Mouse (Mus musculus): ENCODE measurements around the gene Tbc1d30.

The Tbc1d30 gene

DNA sequence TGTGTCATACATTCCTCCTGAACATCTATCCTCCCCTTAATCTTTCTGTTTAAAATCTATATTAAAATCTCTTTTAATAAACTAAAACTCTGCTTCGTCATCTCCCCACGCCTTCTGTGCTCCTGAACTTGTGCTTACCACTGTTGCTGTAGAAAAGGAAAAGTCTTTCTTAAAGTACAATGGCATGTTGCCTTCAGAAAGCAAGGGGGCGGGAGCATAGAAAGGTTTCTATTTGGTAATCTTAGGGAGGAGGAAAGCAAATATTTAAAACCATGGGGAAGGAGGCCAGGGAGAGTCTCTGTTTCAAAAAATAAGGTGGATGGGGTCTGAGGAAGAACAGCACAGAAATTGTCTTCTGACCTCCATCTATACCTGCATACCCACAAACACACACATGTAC, 38.0 kb downstream of the Tbc1d30 start:
- no peak for DNase-seq (ENCODE audit: low read depth)

DNA sequence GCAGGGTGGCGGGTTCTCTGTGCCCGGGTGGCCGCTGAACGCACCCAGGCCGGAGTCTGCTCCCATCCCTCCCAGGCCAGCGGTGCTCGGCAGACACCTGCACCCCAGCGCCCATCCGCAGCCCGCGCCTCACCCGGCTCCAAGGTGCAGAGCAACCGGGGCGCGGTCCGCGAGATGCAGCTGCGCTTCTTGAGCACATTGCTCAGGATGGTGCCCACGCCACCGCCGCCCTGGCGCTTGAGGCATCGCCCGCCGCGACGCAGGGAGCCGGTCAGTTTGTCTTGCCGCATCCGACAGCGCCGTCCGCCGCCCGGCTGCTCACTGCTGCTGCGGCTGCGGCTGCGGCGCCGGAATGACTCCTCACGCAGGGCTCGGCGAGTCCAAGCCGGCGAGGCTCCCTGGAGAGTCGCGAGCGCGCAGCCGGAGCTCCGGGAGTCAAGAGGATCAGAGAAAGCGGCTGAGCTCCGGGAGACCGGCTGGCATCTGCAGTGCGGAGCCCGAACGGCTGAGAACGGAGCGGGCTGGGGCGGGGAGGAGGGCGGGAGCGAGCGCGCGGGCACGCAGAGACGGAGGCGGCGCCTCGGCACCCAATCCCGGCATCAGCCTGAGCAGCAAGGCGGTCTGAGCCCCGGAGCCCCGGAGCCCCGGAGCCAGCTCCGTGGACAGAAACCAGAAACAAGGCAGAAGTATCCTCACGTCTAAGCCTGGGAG, 40.4 kb downstream of the Tbc1d30 start:
- DNase-seq (ENCODE audit: low read depth): no peak

DNA sequence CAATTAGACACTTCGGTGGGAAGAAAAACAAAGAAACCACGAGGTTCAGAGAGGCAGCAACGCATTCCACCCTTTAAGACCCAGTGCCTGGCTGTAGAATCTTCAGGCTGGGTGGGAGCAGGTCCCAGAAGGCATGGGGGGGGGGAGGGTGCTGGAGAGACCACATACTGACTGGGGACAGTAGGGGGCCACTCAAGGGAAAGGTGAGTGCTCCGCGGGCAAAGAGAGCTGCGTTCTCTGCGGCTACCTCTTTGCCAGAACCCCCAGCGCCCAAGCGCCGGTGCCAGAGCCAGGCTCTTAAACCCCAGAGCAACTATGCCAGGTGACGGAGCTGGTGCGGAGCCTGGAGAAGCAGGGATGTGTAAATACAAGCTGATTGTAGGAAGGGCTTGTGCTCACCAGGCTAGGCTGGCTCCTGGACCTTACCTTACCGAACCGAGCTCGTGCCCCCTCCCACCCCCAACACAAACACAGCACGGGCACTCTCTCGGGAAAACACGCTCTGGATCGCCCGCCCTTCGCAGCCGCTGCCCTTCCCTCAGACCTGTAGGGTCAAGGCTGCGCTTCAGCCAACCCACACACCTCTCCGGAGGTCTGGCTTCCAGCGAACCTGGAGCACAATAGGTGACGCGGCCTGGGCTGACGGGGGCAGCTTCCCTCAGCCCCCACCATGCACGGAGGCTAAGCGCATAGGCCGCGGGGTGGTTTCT, 41.1 kb downstream of the Tbc1d30 start:
- DNase-seq (ENCODE audit: low read depth): no peak

DNA sequence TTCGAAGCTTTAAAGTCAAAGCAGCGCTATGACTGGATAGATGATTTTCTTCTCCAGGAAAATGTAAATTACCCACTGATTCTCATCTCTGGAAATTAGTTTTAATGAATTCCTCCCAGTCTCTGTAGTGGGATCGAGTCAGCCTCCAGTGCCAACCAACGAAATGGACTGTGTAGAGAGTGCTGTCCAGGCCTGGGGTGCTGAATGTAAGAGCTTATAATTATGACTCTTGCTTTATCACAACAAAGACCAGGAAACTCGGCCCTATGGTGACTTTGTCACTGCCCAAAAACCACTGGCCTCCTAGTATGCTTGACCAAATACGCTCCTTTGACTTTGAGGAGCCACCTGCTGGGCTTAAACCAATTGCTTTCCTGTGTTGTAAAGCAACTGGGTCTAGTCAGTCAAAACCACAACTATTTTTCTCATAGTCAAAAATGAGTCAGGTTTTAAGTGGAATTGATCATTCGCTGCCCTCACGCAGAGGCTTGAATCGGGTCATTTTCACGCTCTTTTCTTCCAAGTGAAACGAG, 41.9 kb downstream of the Tbc1d30 start:
- DNase-seq (ENCODE audit: low read depth): peak; percentile 46

DNA sequence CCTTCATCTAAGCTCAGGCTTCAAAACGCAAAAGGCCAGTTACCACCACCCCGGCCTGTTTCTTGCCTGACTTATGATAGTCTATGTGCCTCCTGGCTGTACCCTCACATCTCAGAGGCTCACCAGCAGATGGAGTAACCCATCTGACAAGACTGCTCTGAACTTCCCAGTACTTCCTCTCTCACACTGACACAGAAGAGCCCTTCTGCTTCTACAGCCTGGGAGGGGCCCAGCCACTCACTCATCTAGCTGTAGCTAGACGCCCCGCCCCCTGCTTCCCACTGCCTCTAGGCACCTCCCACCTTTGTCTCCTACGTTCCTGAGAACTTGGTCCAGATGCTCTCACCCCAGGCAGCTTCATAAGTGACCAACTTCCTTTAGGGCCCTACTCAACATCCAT, 45.6 kb downstream of the Tbc1d30 start:
- peak; percentile 48 for DNase-seq (ENCODE audit: low read depth)

DNA sequence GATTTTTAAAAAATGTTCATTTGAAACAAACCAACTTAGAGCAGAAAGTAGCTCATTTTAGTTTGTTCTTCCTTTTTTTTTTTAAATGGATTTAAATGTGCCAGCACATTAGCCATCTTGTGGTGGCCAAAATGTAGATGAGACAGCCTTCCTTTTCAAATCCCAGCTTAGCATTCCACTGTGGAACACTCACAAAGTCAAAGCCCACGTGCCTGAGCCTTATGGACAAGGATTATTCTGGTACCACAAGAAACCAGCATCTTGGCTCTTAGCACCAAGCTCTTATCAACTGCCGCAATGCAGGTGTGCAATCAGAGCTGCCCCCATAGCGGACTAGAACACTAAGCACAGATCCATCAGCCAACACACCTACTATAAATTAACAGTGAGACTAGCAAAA, 47.5 kb downstream of the Tbc1d30 start:
- no peak for DNase-seq (ENCODE audit: low read depth)

DNA sequence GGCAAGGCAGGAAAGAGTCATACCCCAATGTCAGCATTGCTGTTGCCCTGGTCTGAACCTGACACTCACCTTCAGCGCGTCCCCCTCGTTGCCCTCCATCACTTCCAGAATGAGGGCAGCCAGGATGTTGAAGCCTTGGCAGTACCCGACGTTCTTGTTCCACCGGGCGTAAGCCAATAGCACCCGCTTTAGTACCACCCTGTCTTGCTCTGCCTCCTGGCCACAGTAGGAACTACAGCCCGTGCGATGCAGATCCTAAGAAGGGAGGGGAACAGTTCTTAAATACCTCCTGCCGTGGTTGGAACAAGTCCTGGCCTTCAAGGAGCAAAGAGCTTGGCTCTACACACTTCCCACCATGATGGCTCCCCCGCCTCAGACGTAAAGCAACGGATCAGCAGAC, 49.2 kb downstream of the Tbc1d30 start:
- no peak for DNase-seq (ENCODE audit: low read depth)

DNA sequence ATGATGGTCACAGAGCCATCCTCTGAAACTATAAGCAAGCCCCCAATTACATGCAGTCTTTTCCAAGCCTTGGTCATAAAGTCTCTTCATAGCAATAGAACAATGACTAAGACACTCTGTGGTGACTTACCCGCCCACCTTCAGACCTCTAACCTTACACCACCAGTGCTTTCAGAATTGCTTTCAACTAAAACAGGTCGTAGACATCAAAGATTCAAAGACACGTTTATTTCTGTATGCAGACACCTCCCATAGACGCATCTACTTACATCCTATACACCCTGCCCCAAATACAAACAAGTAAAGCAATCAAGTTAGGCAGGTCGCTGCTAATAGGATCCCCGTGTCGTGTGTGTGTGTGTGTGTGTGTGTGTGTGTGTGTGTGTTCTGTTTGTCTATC, 50.4 kb downstream of the Tbc1d30 start:
- DNase-seq (ENCODE audit: low read depth): no peak

DNA sequence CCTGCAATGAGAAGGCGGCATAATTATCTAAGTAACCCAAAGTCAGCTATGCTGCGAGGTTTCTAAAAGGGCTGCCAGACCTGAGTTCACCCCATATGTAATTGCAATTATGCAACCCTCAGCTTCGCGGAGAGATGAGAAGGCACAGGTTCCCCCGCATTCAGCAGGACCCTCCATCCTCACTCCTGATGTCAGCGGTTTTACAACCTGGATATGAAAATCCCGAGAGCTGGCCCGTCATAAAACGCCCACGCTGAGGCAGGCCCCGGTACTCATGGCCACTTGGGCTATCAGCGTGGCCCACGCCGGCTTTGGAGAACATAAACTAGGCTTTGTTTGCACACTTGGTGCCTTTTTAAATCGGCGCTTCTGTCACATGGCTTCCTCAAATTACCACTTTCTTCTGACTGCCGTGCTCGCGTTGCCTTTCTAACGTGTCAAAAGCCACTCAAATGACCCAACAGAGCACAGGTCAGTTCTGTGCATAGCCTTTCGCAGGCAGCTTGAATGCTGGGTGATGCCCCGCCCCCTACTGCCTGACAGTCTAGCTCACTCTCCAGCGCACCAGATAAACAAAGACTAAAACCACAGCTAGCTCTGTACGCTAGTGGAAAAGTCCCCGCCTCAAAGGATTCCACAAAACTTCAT, 53.9 kb downstream of the Tbc1d30 start:
- DNase-seq (ENCODE audit: low read depth): peak; percentile 71

DNA sequence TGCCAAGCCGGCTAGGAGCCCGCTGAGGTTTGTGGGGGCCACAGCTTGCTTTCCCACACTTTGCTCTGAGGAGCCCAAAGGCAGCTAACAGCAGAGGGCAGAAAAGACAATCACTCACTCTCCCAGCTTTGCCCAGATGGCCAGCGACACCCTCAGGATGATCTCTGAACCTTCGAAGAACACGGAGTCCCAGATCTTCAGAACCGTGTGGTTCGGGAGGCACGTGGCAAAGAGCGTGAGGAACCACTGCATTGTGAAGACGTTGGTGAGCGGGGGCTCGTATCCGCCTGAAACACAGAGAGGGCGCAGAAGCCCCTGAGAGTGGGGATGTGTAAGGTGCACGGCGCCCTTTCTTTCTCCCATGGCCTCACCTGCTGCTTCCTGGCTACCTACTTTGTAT, 56.6 kb downstream of the Tbc1d30 start:
- peak; percentile 44 for DNase-seq (ENCODE audit: low read depth)

DNA sequence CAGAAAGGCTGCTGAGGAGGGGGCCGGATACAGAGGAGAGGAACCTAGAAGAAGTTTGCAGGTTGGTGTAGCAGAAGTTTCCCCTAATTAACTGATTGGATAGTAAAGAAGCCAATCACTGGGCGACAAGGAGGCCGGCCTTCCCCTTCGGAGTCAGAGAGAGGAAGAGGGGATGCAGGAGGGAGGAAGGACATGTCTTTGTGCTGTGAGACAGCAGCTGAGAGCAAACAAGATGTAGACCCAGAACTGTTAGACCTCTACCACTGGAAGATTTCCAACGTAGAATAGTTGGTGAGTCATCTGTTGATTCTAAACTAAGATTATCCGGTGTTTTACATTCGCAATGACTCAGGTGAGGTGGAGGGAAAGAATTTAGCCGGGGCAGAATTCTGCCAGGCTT, 57.2 kb downstream of the Tbc1d30 start:
- DNase-seq (ENCODE audit: low read depth): peak; percentile 78

DNA sequence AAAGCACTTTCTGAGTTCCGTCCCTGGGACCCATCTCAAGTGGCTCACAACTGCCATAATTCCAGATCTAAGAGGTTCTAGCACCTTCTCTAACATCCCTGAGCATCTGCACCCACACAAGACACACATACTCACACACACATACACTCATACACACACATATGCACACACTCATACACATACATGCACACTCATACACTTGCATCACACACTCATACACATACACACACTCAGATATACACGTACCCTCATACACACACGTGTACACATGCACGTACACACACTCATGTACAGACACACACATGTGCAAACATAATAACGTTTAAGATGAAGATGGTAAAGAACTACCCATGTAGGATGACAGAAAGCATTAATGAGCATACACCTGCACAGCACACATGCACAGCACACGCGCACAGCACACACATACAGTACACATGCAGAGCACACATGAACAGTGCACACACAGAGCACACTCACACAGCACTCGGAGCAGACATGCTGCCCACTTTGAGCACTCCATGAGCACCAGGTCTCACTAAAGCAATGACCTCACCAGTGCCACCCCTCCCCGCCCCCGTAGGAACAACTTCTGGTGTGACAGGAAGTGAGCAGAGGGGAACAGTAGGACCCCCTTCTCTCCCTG, 59.7 kb downstream of the Tbc1d30 start:
- DNase-seq (ENCODE audit: low read depth): no peak

DNA sequence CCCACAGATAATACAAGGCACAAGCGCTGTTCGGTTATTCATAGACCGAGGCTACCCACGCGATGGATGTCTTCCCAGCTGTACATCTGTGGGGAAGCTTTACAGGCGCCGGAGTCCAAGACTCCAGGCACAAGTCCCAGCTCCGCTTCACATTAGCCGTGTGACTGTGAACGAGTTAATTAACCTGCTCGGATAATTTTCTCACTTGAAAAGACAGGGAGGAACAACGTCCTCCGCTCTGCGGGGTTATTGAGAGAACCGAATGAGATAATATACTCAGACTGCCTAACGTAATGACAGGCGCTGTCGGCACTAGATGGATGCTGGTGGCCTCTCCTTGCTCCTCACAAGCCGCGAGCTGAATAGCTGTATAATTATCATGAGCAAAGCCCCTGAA, 60.4 kb downstream of the Tbc1d30 start:
- no peak for DNase-seq (ENCODE audit: low read depth)

DNA sequence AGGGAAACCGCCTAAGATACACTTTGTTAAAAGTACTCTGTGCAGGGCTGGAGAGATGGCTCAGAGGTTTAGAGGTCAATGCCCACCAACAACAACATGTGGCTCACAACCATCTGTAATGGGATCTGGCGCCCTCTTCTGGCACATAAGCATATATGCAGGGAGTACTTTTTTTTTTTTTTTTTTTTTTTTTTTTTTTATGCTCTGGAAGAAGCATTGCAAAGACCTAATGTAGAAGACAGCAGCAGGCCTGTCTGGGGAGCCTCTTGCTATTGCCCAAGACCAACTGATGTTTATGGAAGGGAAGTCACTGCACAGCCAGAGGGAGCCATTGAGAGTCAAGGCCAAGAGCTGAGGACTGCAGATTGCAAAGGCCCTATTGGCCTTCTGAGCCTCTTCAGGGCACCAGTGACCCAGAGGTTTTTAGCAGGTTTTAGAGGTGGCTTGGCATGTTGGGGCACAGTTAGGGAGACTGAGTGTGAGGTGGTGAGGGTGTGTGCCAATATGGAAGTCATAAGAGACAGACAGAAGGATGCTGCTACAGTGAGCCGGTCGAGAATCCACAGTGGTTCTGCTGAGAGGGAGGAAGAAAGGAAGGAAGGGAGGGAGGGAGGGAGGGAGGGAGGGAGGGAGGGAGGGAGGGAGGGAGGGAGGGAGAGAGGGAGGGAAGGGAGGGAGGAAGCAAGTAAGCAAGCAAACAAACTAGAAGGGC, 61.0 kb downstream of the Tbc1d30 start:
- peak; percentile 95 for DNase-seq (ENCODE audit: low read depth)

DNA sequence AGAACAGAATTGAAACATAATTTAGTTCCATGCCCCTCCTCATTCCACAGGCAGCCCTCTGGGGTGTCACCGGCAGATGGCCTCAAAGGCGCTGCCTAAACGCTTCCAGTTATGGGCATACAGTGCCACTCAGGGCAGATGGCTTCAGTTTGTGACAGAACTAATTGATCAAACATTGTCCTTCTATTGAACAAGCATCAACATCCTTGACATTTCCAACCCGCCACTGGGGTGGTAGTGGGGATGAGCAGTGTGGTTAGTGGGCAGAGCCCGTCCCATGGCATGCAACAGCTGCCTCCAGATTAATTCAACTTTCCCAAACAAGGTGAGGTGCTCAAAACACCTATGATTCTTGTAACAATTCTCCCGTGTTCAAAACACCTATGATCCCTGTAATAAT, 68.2 kb downstream of the Tbc1d30 start:
- DNase-seq (ENCODE audit: low read depth): no peak

DNA sequence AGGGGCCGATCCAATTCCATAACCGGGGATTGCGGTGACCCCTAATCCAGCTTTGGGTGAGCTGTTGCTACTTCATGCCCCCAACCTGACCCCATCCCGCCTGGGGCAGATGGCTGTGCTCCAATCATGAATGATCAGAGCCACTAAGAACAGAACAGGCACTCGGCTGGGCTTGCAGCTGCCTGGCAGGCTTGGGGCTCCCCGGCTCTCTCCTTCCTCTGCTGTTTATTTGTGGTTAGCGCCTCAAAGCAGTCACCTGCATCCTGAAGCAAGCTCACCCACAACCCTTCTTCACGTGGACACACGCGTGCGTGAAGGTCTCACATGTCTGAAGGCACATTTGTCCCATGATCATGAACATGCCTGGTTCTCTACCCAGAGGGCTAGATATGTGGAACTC, 68.6 kb downstream of the Tbc1d30 start:
- no peak for DNase-seq (ENCODE audit: low read depth)

DNA sequence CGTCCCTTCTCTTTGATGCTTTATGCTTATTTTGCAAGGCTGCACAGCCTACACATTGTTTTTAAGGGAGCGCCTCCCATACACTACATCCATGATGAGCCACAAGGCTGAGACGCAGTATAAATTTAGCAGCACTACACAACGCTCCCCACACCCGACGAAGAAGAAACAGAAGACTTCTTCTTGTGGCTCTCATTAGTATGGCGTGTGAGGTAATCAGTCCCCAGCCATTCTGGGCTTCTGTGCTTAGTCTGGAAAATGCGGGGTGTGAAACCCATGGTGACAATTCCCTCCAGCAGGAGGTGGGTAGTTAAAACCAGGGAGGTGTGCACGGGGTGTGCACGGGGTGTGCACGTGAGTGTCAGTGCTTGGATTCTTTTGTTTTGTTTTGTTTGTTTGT, 70.1 kb downstream of the Tbc1d30 start:
- no peak for DNase-seq (ENCODE audit: low read depth)

DNA sequence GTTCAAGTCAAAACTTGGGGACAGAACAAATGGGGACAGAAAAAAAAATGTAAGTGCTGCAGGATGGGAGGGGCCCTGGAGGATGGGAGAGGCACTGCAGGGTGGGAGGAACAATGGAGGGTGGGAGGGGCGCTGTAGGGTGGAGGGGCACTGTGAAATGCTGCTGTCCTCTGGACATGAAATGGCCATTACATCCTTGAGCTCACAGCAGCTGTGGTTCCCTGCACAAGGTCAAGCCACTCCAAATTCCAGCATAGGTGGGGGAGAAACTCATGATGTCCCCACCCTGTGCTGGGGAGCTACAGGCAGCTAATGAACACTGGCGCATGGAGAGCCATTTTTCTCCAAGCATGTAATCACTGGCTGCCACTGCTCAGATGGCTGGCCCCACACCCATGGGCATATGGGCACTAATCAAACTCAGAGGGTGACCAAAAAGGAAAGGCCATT, 74.0 kb downstream of the Tbc1d30 start:
- no peak for DNase-seq (ENCODE audit: low read depth)

DNA sequence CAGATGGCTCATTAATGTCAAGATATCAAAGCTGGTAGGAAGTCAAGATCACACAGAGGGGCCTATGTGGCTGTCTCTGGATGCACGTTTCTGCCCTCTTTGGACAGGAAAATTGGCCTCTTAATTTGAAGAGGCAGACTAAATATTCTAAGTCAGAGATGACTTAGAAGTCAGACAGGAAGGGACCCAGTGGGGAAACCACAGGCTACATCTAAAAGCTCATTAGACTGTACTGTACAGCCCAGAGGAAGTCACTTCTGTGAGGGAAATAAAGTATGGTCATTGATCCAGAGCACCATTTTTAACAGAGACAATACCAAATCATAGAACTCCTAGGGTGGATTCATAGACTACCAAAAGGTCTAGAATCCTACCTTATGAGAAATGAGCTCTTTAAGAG, 76.1 kb downstream of the Tbc1d30 start:
- peak; percentile 53 for DNase-seq (ENCODE audit: low read depth)

DNA sequence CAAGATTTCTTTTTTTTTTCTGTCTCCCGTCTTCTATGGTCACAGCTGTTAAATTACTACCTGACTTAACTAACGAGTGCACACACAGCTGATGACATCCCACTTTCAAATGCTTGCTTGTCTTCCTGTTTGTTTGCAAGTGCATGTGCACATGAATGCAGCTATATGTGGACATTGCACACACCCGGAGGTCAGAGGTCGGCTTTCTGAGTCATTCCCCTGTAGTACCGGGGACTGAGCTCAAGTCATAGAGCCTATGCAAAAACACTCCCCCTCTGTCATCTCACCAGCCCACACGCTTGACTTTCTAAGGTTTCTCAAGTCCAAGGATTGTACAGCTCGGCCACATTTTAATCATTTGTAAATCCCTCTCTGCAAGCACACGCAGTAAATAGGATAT, 80.1 kb downstream of the Tbc1d30 start:
- DNase-seq (ENCODE audit: low read depth): peak; percentile 54

DNA sequence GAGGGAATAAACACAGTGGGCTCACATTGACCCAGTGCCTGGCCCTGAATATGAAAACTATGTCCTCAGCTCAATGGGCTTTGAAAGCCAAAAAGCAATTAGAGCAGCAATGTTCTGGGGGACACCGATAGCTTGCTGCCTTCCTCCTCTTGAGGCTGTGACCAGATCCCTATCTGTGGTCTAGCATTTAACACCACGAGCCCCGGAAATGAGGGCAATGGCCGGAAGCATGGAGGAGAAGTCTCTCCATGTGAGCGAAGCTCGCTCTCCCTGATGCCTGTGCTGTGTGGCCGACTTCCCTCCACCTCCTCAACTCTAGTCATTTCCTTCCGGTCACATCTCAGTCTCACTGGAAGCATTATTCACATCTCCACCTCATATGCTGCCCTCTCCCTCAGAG, 82.3 kb downstream of the Tbc1d30 start:
- DNase-seq (ENCODE audit: low read depth): peak; percentile 92

DNA sequence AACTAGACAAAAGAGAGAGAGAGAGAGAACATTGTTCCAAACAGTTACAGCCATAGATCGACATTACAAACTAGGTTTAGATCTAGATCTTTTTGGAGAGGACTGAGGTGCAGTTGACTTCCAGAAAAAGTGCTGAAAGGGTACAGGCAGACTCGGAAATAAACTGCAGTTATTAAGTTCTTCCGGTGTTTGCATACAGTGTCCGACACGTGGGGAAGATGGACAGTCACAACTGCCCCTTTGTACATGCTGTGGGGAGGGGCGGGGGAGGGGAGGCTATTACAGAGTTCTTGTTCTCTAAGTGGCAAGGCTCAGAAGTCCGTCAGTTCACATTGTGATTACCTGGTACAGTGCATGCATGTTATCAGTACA, 86.9 kb downstream of the Tbc1d30 start:
- DNase-seq (ENCODE audit: low read depth): peak; percentile 91

Data from 416B (cell line).